Mouse (Mus musculus) liver, embryonic 16.5 days (tissue): ENCODE measurements at regions not wholly inside any gene's neighbourhood (a gene's known extent, or its start where the extent isn't known, plus 50 kb on each side); places are given as distances from the start of the nearest gene placed in this dataset.
A peak's percentile ranks its signal among the peaks of the same experiment; 100 is the strongest.

Source experiments
- ATAC-seq: fragments of 200-750 bp; cut with Nextera tagmentation; 2 replicates; pipeline ENCODE4 v1.8.0; 2017; ENCODE audit warnings: low read depth, mild to moderate bottlenecking, moderate number of reproducible peaks, moderate library complexity
- H3K27ac ChIP-seq: fragments of 300-500 bp; sonication (generic); 2 replicates; pipeline ENCODE4 v1.5.1; 2014; ENCODE audit warnings: mild to moderate bottlenecking, low read length
- H3K27me3 ChIP-seq: fragments of 300-500 bp; sonication (generic); 2 replicates; pipeline ENCODE4 v1.6.1; 2014; ENCODE audit warnings: low read depth, low read length, mixed read lengths; ENCODE audit not compliant: control insufficient read depth, insufficient read depth
- H3K36me3 ChIP-seq: fragments of 300-500 bp; sonication (generic); 2 replicates; pipeline ENCODE4 v1.6.1; 2014; ENCODE audit warnings: mild to moderate bottlenecking; ENCODE audit not compliant: control insufficient read depth, insufficient read depth
- H3K4me1 ChIP-seq: fragments of 300-500 bp; sonication (generic); 2 replicates; pipeline ENCODE4 v1.6.1; 2014; ENCODE audit warnings: low read depth, low read length, mixed read lengths; ENCODE audit not compliant: control insufficient read depth
- H3K4me2 ChIP-seq: fragments of 300-500 bp; sonication (generic); 2 replicates; pipeline ENCODE4 v1.6.1; 2014; ENCODE audit warnings: low read depth, low read length, mixed read lengths
- H3K4me3 ChIP-seq: fragments of 300-500 bp; sonication (generic); 2 replicates; pipeline ENCODE4 v1.5.1; 2014; ENCODE audit warnings: low read depth, mild to moderate bottlenecking, low read length
- H3K9ac ChIP-seq: fragments of 300-500 bp; sonication (generic); 2 replicates; pipeline ENCODE4 v1.6.1; 2014; ENCODE audit warnings: low read depth, low read length
- H3K9me3 ChIP-seq: fragments of 300-500 bp; sonication (generic); replicated peaks from 2 replicates; pipeline ENCODE4 v1.6.1; 2016; ENCODE audit warnings: low read length; ENCODE audit not compliant: control insufficient read depth
- WGBS: fragments of 180-500 bp; shearing (Covaris S2); extraction: QIAGEN DNeasy Blood & Tissue Kit; methylation state at CpG from one replicate; pipeline ENCODE4 v1.1.7; 2014; ENCODE audit not compliant: insufficient replicate concordance; 5-methylcytosine and 5-hydroxymethylcytosine counted together

GRCm38 (mm10) chr2:72677731-72678130 is 201.8 kb downstream of the Cdca7 start:
- no peak overlapping the region for H3K27ac ChIP-seq
- WGBS: 66% methylated on average over 8 of the region's 8 CpGs
- H3K36me3 ChIP-seq: no peaks in the 10 kb centered on the region
- no peak for ATAC-seq
- no peaks in the 10 kb centered on the region for H3K9me3 ChIP-seq
- H3K4me2 ChIP-seq: no peak overlapping the region
- H3K4me1 ChIP-seq: no peaks in the 10 kb centered on the region
- no peak overlapping the region for H3K9ac ChIP-seq
- no peak overlapping the region for H3K4me3 ChIP-seq
- no peaks in the 10 kb centered on the region for H3K27me3 ChIP-seq

DNA sequence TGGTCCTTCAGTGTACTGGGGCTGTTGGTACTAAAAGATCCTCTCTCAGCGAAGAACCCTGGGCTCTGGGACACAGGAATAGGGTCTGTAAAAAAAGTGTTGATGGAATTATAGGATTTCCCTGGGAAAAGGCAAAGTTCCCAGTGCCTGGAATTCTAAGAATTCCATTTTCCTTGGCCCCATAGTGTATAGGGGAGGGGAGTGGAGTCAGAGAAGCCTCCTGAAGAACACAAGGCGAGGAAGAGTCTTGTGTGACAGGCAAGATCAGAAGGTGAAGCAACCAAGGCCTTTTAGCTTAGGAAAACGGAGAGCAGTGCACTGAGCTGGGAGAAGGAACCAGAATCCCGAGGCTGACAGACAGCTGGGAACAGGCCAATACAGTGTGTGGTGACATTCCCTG is 212.1 kb downstream of the Cdca7 start:
- no peak overlapping the region for H3K4me2 ChIP-seq

DNA sequence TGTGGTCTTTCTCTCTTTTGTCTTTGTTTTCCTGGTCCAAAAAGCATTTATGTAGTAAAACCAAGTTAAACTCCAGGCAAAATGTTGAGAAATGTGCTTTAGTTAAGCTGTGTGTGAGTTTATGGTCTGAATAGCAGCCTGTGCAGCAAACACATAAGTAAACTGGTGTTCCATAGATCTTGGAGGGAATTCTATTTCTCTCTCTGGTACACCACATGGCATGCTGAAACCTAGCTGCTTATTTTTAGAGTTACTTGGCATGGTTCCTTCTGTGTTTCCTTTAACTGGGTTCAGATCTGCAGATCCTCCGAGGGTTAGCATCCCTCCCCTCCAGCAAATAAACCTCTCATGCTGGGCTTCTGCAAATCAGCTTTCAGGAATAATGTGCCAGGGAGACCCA is 225.1 kb downstream of the Cdca7 start:
- ATAC-seq: no peak

More for the DNA sequence above, 212.1 kb downstream of the Cdca7 start:
- no peaks in the 10 kb centered on the region for H3K9me3 ChIP-seq
- H3K27ac ChIP-seq: no peak overlapping the region
- H3K4me3 ChIP-seq: no peak overlapping the region
- no peaks in the 10 kb centered on the region for H3K4me1 ChIP-seq
- WGBS: 62% methylated on average over 4 of the region's 4 CpGs
- H3K27me3 ChIP-seq: no peaks in the 10 kb centered on the region
- ATAC-seq: no peak
- H3K36me3 ChIP-seq: no peaks in the 10 kb centered on the region
- no peak overlapping the region for H3K9ac ChIP-seq

GRCm38 (mm10) chr2:72703238-72703637 is 227.3 kb downstream of the Cdca7 start:
- 59% methylated on average over 11 of the region's 11 CpGs for WGBS
- H3K36me3 ChIP-seq: no peaks in the 10 kb centered on the region
- no peaks in the 10 kb centered on the region for H3K27me3 ChIP-seq
- H3K27ac ChIP-seq: no peak overlapping the region
- H3K4me3 ChIP-seq: no peak overlapping the region
- no peaks in the 10 kb centered on the region for H3K4me1 ChIP-seq
- no peak overlapping the region for H3K4me2 ChIP-seq
- no peaks in the 10 kb centered on the region for H3K9me3 ChIP-seq
- H3K9ac ChIP-seq: no peak overlapping the region
- no peak for ATAC-seq

More for the DNA sequence above, 225.1 kb downstream of the Cdca7 start:
- Histone ChIP-seq H3K4me1 (no peaks in the 10 kb centered on the region), H3K9me3 (no peaks in the 10 kb centered on the region), H3K36me3 (no peaks in the 10 kb centered on the region), H3K27ac (no peak overlapping the region), H3K27me3 (no peaks in the 10 kb centered on the region), H3K4me2 (no peak overlapping the region), H3K4me3 (no peak overlapping the region), H3K9ac (no peak overlapping the region)
- WGBS: 65% methylated on average over 1 of the region's 1 CpGs

GRCm38 (mm10) chr2:72707676-72708659 is 232.0 kb downstream of the Cdca7 start:
- Histone ChIP-seq H3K27ac (no peak overlapping the region), H3K4me2 (no peak overlapping the region), H3K4me1 (no peaks in the 10 kb centered on the region), H3K27me3 (no peaks in the 10 kb centered on the region), H3K9ac (no peak overlapping the region), H3K36me3 (no peaks in the 10 kb centered on the region), H3K4me3 (no peak overlapping the region), H3K9me3 (no peaks in the 10 kb centered on the region)
- 70% methylated on average over 13 of the region's 13 CpGs for WGBS
- ATAC-seq: no peak

DNA sequence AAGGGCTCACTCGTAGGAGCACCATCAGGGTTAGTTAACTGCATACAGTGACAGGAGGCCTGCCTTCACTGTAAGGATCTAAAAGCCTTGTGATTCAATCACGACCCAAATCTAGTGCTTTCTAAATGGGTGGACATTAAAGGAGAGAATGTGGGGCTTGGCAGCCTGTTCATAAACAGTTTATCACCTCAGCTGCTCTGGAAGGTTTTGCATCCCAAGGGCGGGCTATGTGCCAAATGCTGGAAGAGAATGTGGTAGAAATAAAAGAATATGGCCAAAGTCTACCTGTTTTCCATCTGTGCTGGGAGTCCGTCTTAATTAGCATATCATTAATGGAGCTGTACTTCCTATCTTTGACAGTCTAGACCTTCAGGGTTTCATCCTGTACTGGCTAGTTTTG is 241.0 kb downstream of the Cdca7 start:
- Histone ChIP-seq H3K4me3 (no peak overlapping the region), H3K4me2 (no peak overlapping the region), H3K9me3 (no peaks in the 10 kb centered on the region), H3K27ac (no peak overlapping the region), H3K4me1 (no peaks in the 10 kb centered on the region), H3K36me3 (no peaks in the 10 kb centered on the region), H3K9ac (no peak overlapping the region), H3K27me3 (no peaks in the 10 kb centered on the region)
- no peak for ATAC-seq
- WGBS: 62% methylated on average over 4 of the region's 4 CpGs

DNA sequence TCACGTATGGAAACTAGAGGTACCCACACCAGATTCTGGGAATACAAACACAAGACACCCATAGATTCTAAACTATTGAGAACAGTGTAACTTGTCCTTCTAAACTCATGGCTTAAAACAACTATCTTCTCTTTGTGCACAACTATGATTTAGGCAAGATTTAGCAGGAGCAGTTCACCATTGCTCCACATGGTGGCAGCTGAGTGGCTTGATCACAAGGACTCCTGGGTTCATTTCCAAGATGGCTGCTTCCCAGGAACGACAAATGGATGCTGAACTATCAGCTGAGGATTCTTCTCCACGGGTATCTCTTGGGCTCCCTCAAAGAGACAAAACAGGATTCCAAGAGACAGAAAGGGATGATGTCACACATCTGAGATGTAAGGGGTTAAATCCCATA is 251.5 kb downstream of the Sp3 start:
- no peak overlapping the region for H3K4me3 ChIP-seq
- H3K27ac ChIP-seq: no peak overlapping the region
- no peak overlapping the region for H3K4me2 ChIP-seq
- H3K9me3 ChIP-seq: no peaks in the 10 kb centered on the region
- no peak overlapping the region for H3K9ac ChIP-seq
- 34% methylated on average over 3 of the region's 3 CpGs for WGBS
- ATAC-seq: no peak
- no peaks in the 10 kb centered on the region for H3K4me1 ChIP-seq
- H3K36me3 ChIP-seq: no peaks in the 10 kb centered on the region
- H3K27me3 ChIP-seq: no peaks in the 10 kb centered on the region

DNA sequence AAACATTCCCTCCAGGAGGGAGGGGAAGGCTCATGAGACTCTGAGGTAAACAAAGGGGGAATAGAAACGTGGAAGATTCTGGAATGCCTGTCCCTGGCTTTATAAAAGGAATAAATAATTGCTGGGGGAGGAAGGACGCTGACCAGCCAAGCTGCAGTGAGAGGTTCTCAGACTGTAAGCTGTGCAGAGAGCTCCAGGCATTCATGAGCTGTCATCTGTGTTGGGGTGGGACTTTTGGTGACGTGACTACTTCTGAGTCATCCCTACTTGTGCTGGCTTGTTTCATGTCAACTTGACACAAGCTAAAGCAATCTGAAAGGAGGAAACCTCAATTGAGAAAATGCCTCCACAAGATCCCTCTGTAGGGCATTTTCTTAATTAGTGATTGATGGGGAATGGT is 246.9 kb downstream of the Sp3 start:
- H3K27ac ChIP-seq: no peak overlapping the region
- H3K4me2 ChIP-seq: no peak overlapping the region
- no peak overlapping the region for H3K4me3 ChIP-seq
- H3K36me3 ChIP-seq: no peaks in the 10 kb centered on the region
- H3K9ac ChIP-seq: no peak overlapping the region
- ATAC-seq: no peak
- H3K4me1 ChIP-seq: no peaks in the 10 kb centered on the region
- H3K9me3 ChIP-seq: no peaks in the 10 kb centered on the region
- 43% methylated on average over 3 of the region's 3 CpGs for WGBS
- no peaks in the 10 kb centered on the region for H3K27me3 ChIP-seq

DNA sequence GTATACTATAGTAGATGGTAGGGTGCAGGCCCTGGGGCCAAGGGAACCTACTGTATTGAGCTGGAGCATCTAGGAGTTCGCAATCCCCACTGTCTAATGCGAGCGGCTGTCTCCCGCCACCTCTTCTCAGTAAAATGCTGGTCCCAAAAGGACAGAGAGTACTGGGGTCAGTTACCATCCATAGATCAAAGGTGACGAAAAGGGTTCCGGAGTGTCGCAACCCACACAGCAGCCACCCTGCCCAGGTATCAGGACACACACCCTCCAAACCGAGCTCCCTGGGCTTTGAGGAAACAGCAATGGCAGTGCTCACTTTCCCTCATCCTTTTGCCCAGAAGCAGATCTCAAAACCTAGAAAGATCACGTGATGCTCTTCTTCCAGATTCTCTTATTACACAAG is 245.2 kb downstream of the Sp3 start:
- H3K9me3 ChIP-seq: no peaks in the 10 kb centered on the region
- H3K9ac ChIP-seq: no peak overlapping the region
- ATAC-seq: peak; percentile 65
- H3K4me2 ChIP-seq: no peak overlapping the region
- no peaks in the 10 kb centered on the region for H3K36me3 ChIP-seq
- no peak overlapping the region for H3K27ac ChIP-seq
- H3K4me1 ChIP-seq: no peaks in the 10 kb centered on the region
- 61% methylated on average over 9 of the region's 9 CpGs for WGBS
- no peaks in the 10 kb centered on the region for H3K27me3 ChIP-seq
- H3K4me3 ChIP-seq: no peak overlapping the region
